Mouse (Mus musculus) lung, postnatal 0 days (tissue): ENCODE results near the gene Pmpcb.

Experiments used
- CTCF ChIP-seq: IDR thresholded peaks from 2 replicates; pipeline ENCODE4 v1.5.1; 2016; ENCODE audit warnings: antibody characterized with exemption, mild to moderate bottlenecking
- EP300 ChIP-seq: IDR thresholded peaks from 2 replicates; pipeline ENCODE4 v1.6.1; 2016; ENCODE audit warnings: antibody characterized with exemption, mild to moderate bottlenecking, control low read depth

- TF ChIP-seq CTCF, result no peak
- no peak for TF ChIP-seq EP300
These were observed 2.9 kb downstream of the Pmpcb start for GRCm38 (mm10) chr5:21739881-21740280.
